Mouse (Mus musculus) neural tube, embryonic 14.5 days (tissue): ENCODE results near the gene Syde1. TPM values are rescaled to one million over a fixed set of nuclear protein-coding genes. Genes with fewer than 3 reads are reported as not detected.
"Not testable (repeated sequence)": the region's sequence is repeated elsewhere in the genome, so short reads cannot be mapped to it uniquely, and the experiment has no call there.

ENCODE experiments used
- ATAC-seq: fragments of 200-750 bp; cut with Nextera tagmentation; 2 replicates; pipeline ENCODE4 v1.8.0; 2017; ENCODE audit warnings: low read depth, mild to moderate bottlenecking, moderate TSS enrichment, moderate library complexity
- H3K27ac ChIP-seq: fragments of 300-500 bp; sonication (generic); 2 replicates; pipeline ENCODE4 v1.5.1; 2014; ENCODE audit warnings: low read depth, mild to moderate bottlenecking, control low read depth, low read length, moderate library complexity, mixed read lengths
- H3K27me3 ChIP-seq: fragments of 300-500 bp; sonication (generic); 2 replicates; pipeline ENCODE4 v1.6.1; 2014; ENCODE audit warnings: low read length; ENCODE audit not compliant: control insufficient read depth, insufficient read depth
- H3K36me3 ChIP-seq: fragments of 300-500 bp; sonication (generic); 2 replicates; pipeline ENCODE4 v1.6.1; 2014; ENCODE audit warnings: low read length, mixed read lengths; ENCODE audit not compliant: control insufficient read depth, insufficient read depth
- H3K4me1 ChIP-seq: fragments of 300-500 bp; sonication (generic); 2 replicates; pipeline ENCODE4 v1.6.1; 2014; ENCODE audit warnings: low read length; ENCODE audit not compliant: control insufficient read depth, insufficient read depth
- H3K4me2 ChIP-seq: fragments of 300-500 bp; sonication (generic); 2 replicates; pipeline ENCODE4 v1.6.1; 2014; ENCODE audit warnings: mild to moderate bottlenecking, low read depth, low read length, control low read depth
- H3K4me3 ChIP-seq: fragments of 300-500 bp; sonication (generic); 2 replicates; pipeline ENCODE4 v1.5.1; 2014; ENCODE audit warnings: low read depth, low read length, control low read depth, mixed read lengths
- H3K9ac ChIP-seq: fragments of 300-500 bp; sonication (generic); replicated peaks from 2 replicates; pipeline ENCODE4 v1.6.1; 2014; ENCODE audit warnings: low read depth, mild to moderate bottlenecking, control low read depth, low read length, mixed read lengths
- H3K9me3 ChIP-seq: fragments of 300-500 bp; sonication (generic); 2 replicates; pipeline ENCODE4 v1.6.1; 2016; ENCODE audit warnings: low read length; ENCODE audit not compliant: control insufficient read depth
- WGBS: fragments of 180-500 bp; shearing (Covaris S2); extraction: QIAGEN DNeasy Blood & Tissue Kit; methylation state at CpG from one replicate; pipeline ENCODE4 v1.1.7; 2014; 5-methylcytosine and 5-hydroxymethylcytosine counted together
- polyA plus RNA-seq: library from polyadenylated mRNA; unstranded; fragments of >200 nt; fragmentation: Nextera tagmentation; extraction: Ambion mirVana; gene quantifications from 2 replicates; pipeline ENCODE4 v1.2.1, GENCODE M21; 2014

The Syde1 gene
- polyA plus RNA-seq: 2.3 and 4.3 TPM in 2 replicates

DNA sequence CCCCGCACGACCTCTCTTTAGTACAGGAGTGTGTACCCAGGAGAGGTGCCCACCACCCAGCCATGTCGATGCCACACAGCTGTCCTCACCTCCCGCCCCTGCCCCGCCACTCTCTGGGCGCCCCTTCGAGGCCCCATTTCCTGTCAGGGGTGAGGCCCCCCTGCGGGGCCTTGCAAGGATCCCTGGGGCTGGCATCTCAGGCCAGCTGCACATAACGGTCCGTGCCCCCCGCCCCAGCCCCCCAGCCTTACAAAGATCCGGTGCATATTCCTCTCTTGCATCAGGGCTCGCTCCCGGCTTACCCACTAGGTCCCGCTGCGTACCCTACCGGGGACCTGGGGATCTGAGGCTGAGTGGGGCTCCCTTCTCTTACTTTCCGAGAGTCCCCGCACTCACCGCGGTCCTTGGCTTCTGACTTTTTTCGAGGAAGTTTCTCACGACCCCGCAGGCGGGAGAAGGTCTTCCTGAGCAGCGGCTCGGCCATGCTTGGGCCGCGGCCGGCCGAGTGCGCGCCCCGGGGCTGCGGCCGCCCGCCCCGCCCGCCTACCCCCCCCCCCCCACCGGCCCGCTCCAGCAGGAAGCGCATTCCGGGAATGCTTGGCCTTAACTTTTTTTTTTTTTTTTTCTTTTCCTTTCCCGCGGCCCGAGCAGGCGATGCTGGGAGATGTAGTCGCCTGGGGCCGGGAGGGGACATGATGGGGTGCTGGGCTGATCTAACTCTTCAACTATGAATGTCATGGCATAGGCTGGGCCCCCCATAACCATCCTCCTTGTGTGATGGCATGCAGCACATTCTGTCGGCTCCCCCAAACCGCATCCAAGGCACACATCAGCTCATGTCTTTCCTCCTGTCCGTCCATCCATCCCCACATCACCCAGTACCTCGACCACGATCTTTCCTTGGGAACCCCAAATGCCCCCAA is at the start of gene Syde1:
TSS of gene Syde1 (minus strand) at position 559 of the 923 bp plus-strand sequence.
- 6% methylated on average over 31 of the region's 54 CpGs for WGBS
- ATAC-seq: peak; percentile 70
- no peaks in the 10 kb centered on the region for H3K36me3 ChIP-seq
- no peaks in the 10 kb centered on the region for H3K9me3 ChIP-seq
- H3K9ac ChIP-seq: peak within 1 kb of the TSS; percentile 35
- H3K4me2 ChIP-seq: peak within 1 kb of the TSS; percentile 56
- H3K27me3 ChIP-seq: no peaks in the 10 kb centered on the region
- H3K4me1 ChIP-seq: 0 out of 2 replicates have a peak, but pooled peaks cover 4% of the 10 kb centered on the region
- H3K27ac ChIP-seq: peak within 1 kb of the TSS; percentile 22; the same call in 1 of the 2 replicates
- peak within 1 kb of the TSS; percentile 41 for H3K4me3 ChIP-seq

DNA sequence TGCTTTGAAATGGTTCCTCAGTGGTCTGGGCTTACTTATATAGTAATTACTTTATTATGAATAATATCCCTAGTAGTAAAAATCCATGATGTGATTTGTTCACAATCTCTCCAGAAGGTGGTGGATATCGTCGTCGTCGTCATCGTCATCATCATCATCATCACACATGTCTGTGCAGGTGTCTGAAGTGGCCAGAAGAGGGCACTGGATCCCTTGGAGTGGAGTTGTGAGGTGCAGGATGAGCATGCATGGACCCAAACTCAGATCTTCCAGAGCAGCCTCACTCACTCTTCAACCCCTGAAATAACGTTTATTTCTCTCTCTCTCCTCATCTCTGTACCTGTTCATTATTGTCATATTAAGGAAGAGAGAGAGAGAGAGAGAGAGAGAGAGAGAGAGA is 40.5 kb upstream of the Syde1 start:
- WGBS: 13% methylated on average over 6 of the region's 6 CpGs
- Histone ChIP-seq H3K36me3 (no peaks in the 10 kb centered on the region), H3K9ac (no peak overlapping the region), H3K4me2 (peak overlapping the region; percentile 23; the same call in 1 of the 2 replicates), H3K4me3 (peak overlapping the region; percentile 15; the same call in 1 of the 2 replicates), H3K9me3 (no peaks in the 10 kb centered on the region), H3K27ac (no peak overlapping the region), H3K27me3 (no peaks in the 10 kb centered on the region), H3K4me1 (no peaks in the 10 kb centered on the region)
- ATAC-seq: peak; percentile 87

DNA sequence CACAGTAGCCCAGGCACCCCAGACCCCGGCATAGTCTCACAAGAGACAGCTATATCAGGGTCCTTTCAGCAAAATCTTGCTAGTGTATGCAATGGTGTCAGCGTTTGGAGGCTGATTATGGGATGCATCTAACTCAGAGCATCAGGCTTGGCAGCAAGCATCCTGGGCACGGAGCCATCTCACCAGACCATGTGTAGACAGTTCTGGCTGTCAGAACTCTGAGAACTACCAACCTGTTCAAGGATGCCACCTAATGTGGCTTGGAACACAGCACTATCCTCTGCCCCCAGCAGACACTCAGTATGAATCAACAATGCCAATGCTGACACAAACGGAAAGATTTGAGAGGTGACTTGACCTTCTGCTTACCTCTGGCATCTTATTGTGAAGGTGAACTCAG is 38.4 kb upstream of the Syde1 start:
- H3K27me3 ChIP-seq: no peaks in the 10 kb centered on the region

GRCm38 (mm10) chr10:78623143-78623542 is 31.4 kb upstream of the Syde1 start:
- H3K36me3 ChIP-seq, ATAC-seq, H3K9me3 ChIP-seq, H3K4me3 ChIP-seq, H3K4me1 ChIP-seq, H3K27ac ChIP-seq, H3K4me2 ChIP-seq, H3K27me3 ChIP-seq, H3K9ac ChIP-seq: not testable (repeated sequence)
- WGBS: 85% methylated on average over 3 of the region's 3 CpGs

More for the DNA sequence above, 38.4 kb upstream of the Syde1 start:
- Histone ChIP-seq H3K4me1 (no peaks in the 10 kb centered on the region), H3K9me3 (no peaks in the 10 kb centered on the region), H3K9ac (no peak overlapping the region), H3K4me2 (no peak overlapping the region), H3K4me3 (no peak overlapping the region), H3K27ac (no peak overlapping the region), H3K36me3 (no peaks in the 10 kb centered on the region)
- WGBS: 86% methylated on average over 4 of the region's 4 CpGs
- ATAC-seq: no peak

DNA sequence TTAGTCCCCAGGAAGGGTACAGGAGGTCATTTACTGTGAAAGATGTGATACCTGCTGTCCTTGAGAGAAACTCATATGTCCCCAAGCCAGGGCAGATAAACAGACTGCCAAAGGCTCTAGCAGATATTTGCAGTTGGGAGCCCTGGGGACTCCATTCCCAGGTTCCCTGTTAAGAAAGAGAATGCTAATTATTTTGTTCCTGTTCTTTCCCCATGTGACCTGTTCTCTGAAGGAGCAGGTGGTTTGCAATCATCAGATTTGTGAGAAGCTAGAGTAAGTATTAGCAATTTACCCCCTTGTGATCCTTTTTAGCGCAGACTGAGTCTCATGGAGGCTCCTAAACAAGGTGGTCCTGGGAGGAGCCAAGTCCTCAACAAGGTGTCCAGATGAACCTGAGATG is 26.2 kb upstream of the Syde1 start, which contains the start of gene Olfr1357:
TSS of gene Olfr1357 (minus strand) at position 101 of the 400 bp plus-strand sequence.
- 83% methylated on average over 1 of the region's 1 CpGs for WGBS
- H3K4me2 ChIP-seq: no peak within 1 kb of the TSS
- H3K4me1 ChIP-seq: no peaks in the 10 kb centered on the region
- ATAC-seq: no peak
- no peaks in the 10 kb centered on the region for H3K27me3 ChIP-seq
- H3K36me3 ChIP-seq: no peaks in the 10 kb centered on the region
- H3K9ac ChIP-seq: no peak within 1 kb of the TSS
- H3K27ac ChIP-seq: no peak within 1 kb of the TSS
- no peak within 1 kb of the TSS for H3K4me3 ChIP-seq
- H3K9me3 ChIP-seq: no peaks in the 10 kb centered on the region

- Histone ChIP-seq H3K36me3 (no peaks in the 10 kb centered on the region), H3K27me3 (no peaks in the 10 kb centered on the region), H3K27ac (no peak overlapping the region), H3K4me3 (no peak overlapping the region), H3K4me2 (no peak overlapping the region), H3K9me3 (no peaks in the 10 kb centered on the region), H3K9ac (no peak overlapping the region), H3K4me1 (no peaks in the 10 kb centered on the region)
- no peak for ATAC-seq
- WGBS: 82% methylated on average over 3 of the region's 3 CpGs
Observed at GRCm38 (mm10) chr10:78607602-78608001, 15.8 kb upstream of the Syde1 start.

- no peak for ATAC-seq
- Histone ChIP-seq H3K27me3 (no peaks in the 10 kb centered on the region), H3K27ac (no peak overlapping the region), H3K36me3 (no peaks in the 10 kb centered on the region), H3K9ac (no peak overlapping the region), H3K4me1 (no peaks in the 10 kb centered on the region), H3K4me2 (no peak overlapping the region), H3K4me3 (no peak overlapping the region), H3K9me3 (no peaks in the 10 kb centered on the region)
- WGBS: 73% methylated on average over 3 of the region's 3 CpGs
Observed at GRCm38 (mm10) chr10:78605080-78605479, 13.3 kb upstream of the Syde1 start.

- Histone ChIP-seq H3K36me3 (no peaks in the 10 kb centered on the region), H3K4me2 (no peak overlapping the region), H3K9ac (no peak overlapping the region), H3K27me3 (no peaks in the 10 kb centered on the region), H3K27ac (no peak overlapping the region), H3K4me3 (no peak overlapping the region), H3K4me1 (no peaks in the 10 kb centered on the region), H3K9me3 (no peaks in the 10 kb centered on the region)
- no peak for ATAC-seq
- WGBS: 89% methylated on average over 5 of the region's 5 CpGs
Observed at GRCm38 (mm10) chr10:78599865-78600264, 8.1 kb upstream of the Syde1 start.

DNA sequence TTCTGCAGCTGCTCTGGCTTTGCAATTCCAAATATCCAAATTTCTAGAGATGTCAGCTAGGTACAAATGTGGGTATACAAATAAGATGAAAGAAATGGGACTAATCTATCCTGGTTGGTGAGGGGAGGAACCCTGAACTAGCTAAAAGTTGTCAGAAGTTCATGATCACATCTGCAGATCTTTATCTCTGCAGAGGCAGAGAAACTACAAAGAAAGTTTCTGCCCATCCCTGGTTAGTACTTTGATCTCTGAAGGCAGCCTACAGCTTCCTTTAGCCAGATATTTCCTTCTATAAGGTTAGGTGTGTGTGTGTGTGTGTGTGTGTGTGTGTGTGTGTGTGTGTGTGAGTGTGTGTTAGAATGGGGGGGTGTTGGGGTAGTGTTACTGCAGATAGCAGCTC is 2.8 kb upstream of the Syde1 start:
- Histone ChIP-seq H3K27me3 (no peaks in the 10 kb centered on the region), H3K4me1 (0 out of 2 replicates have a peak, but pooled peaks cover 4% of the 10 kb centered on the region)

More for the DNA sequence above, 2.8 kb upstream of the Syde1 start:
- H3K4me2 ChIP-seq: no peak overlapping the region
- H3K36me3 ChIP-seq: no peaks in the 10 kb centered on the region
- H3K9me3 ChIP-seq: no peaks in the 10 kb centered on the region
- H3K9ac ChIP-seq: no peak overlapping the region
- ATAC-seq: no peak
- no peak overlapping the region for H3K27ac ChIP-seq
- H3K4me3 ChIP-seq: no peak overlapping the region
